Mouse (Mus musculus): ENCODE results near the gene Dnajc12. TPM values are rescaled to one million over a fixed set of nuclear protein-coding genes. Genes with fewer than 3 reads are reported as not detected.

Gene Dnajc12
- total and polyA plus RNA-seq, 3 experiments = 2.9 to 7.3 TPM; not detected in 1

GRCm38 (mm10) chr10:63424475-63424814 is 42.2 kb downstream of the Dnajc12 start (continued):
- TF ChIP-seq RCOR1 (IDR thresholded peaks at IDR 0.05; ENCODE audit: low read depth, low read length) (no peak), TBP (IDR thresholded peaks at IDR 0.05; ENCODE audit: low read depth, low read length) (no peak), SIN3A (IDR thresholded peaks at IDR 0.05; ENCODE audit: low read length) (no peak; the same call in 1 of the 2 replicates), HCFC1 (IDR thresholded peaks at IDR 0.05; ENCODE audit: low read depth, low read length) (peak; percentile 24; the same call in 1 of the 2 replicates), RAD21 (IDR thresholded peaks at IDR 0.05; ENCODE audit: low read depth, low read length) (peak; percentile 45), POLR2A (IDR thresholded peaks at IDR 0.05; ENCODE audit: control insufficient read depth in 1 of 2, insufficient read depth in 1 of 2, low read depth in 1 of 2, low read length in 2 of 2, poor library complexity in 1 of 2) (no peak), MXI1 (IDR thresholded peaks at IDR 0.05; ENCODE audit: low read depth, low read length) (peak; percentile 47; the same call in 1 of the 2 replicates), MAZ (IDR thresholded peaks at IDR 0.05; ENCODE audit: low read depth, low read length) (no peak), GABPA (IDR thresholded peaks at IDR 0.05; ENCODE audit: low read depth, low read length) (no peak), ELF1 (IDR thresholded peaks at IDR 0.05; ENCODE audit: low read depth, low read length) (peak; percentile 70; the same call in 1 of the 2 replicates), MAX (IDR thresholded peaks at IDR 0.05; ENCODE audit: low read length) (0 out of 2 replicates have a peak, but pooled peaks have one; percentile 4), SMC3 (IDR thresholded peaks at IDR 0.05; ENCODE audit: low read depth, low read length) (peak; percentile 69)

- no peaks in the 10 kb centered on the region; the same call in 1 of the 2 replicates for H3K79me2 ChIP-seq (ENCODE audit: control insufficient read depth, insufficient read depth, low read length, poor library complexity)
- H3K4me1 ChIP-seq (ENCODE audit: control insufficient read depth in 1 of 2, insufficient read depth in 2 of 2, low read length in 2 of 2) = peaks cover 7 to 12% of the 10 kb centered on the region in 2 experiments
- no peak overlapping the region for H3K9ac ChIP-seq (ENCODE audit: control insufficient read depth, low read depth, low read length, poor library complexity, severe bottlenecking)
- peaks cover 0 to 15% of the 10 kb centered on the region in 2 experiments; a peak in 2 of 4 replicates for H3K36me3 ChIP-seq (ENCODE audit: control insufficient read depth in 1 of 2, insufficient read depth in 2 of 2, low read length in 2 of 2)
- no peak overlapping the region for H3K4me3 ChIP-seq (ENCODE audit: control insufficient read depth in 1 of 2, insufficient read depth in 1 of 2, low read depth in 2 of 2, low read length in 2 of 2)
- H3K27ac ChIP-seq (ENCODE audit: control insufficient read depth, low read depth, low read length) = no peak overlapping the region
- H3K27me3 ChIP-seq (ENCODE audit: control insufficient read depth in 1 of 2, insufficient read depth in 2 of 2, low read length in 2 of 2) = no peaks in the 10 kb centered on the region
- TF ChIP-seq RAD21 (IDR thresholded peaks at IDR 0.05; ENCODE audit: low read depth, low read length) = no peak
- no peak for TF ChIP-seq POLR2A (IDR thresholded peaks at IDR 0.05; ENCODE audit: control insufficient read depth in 1 of 2, insufficient read depth in 1 of 2, low read depth in 1 of 2, low read length in 2 of 2, poor library complexity in 1 of 2)
- no peak for TF ChIP-seq MAZ (IDR thresholded peaks at IDR 0.05; ENCODE audit: low read depth, low read length)
- no peak for TF ChIP-seq MYB (IDR thresholded peaks at IDR 0.05; ENCODE audit: low read depth, low read length)
- no peak for TF ChIP-seq HCFC1 (IDR thresholded peaks at IDR 0.05; ENCODE audit: low read depth, low read length)
- no peak for TF ChIP-seq JUND (IDR thresholded peaks at IDR 0.05; ENCODE audit: low read depth, low read length)
- TF ChIP-seq BHLHE40 (IDR thresholded peaks at IDR 0.05; ENCODE audit: borderline replicate concordance, low read depth, low read length) = no peak
- no peak for TF ChIP-seq CHD1 (IDR thresholded peaks at IDR 0.05; ENCODE audit: low read depth, low read length)
- TF ChIP-seq TAL1 (IDR thresholded peaks at IDR 0.05; ENCODE audit: low read length) = no peak
- no peak for TF ChIP-seq MYC (IDR thresholded peaks at IDR 0.05; ENCODE audit: low read depth, low read length)
- H3K9me3 ChIP-seq (replicated peaks; ENCODE audit: insufficient read depth, low read length) = no peaks in the 10 kb centered on the region
- DNase-seq (ENCODE audit: low read depth, low spot score) = no peak
Observed at GRCm38 (mm10) chr10:63427146-63427545, 44.9 kb downstream of the Dnajc12 start.
